Mouse (Mus musculus) thymus, postnatal 25 days (tissue): Measurements from ENCODE around the gene Rad18.
"Not testable (repeated sequence)": the region's sequence is repeated elsewhere in the genome, so short reads cannot be mapped to it uniquely, and the experiment has no call there.

ENCODE experiments used
- DNase-seq: peaks from one replicate; pipeline ENCODE4 v3.0.0; 2022

Rad18 gene

GRCm38 (mm10) chr6:112696056-112696950 is at the start of gene Rad18:
TSS of gene Rad18 (minus strand) at chr6:112696686.
- peak; percentile 83 for DNase-seq

GRCm38 (mm10) chr6:112742297-112742696 is 45.8 kb upstream of the Rad18 start:
- no peak for DNase-seq

GRCm38 (mm10) chr6:112741766-112742165 is 45.3 kb upstream of the Rad18 start:
- DNase-seq = no peak

GRCm38 (mm10) chr6:112739635-112740034 is 43.1 kb upstream of the Rad18 start:
- no peak for DNase-seq

GRCm38 (mm10) chr6:112738924-112739323 is 42.4 kb upstream of the Rad18 start:
- DNase-seq = no peak

- DNase-seq = no peak
Measured at GRCm38 (mm10) chr6:112736471-112736870, 40.0 kb upstream of the Rad18 start.

- DNase-seq = no peak
Measured at GRCm38 (mm10) chr6:112735054-112735453, 38.6 kb upstream of the Rad18 start.

- no peak for DNase-seq
Measured at GRCm38 (mm10) chr6:112733942-112734341, 37.5 kb upstream of the Rad18 start.

- no peak for DNase-seq
Measured at GRCm38 (mm10) chr6:112732434-112732833, 35.9 kb upstream of the Rad18 start.

GRCm38 (mm10) chr6:112731386-112731785 is 34.9 kb upstream of the Rad18 start:
- DNase-seq = no peak

GRCm38 (mm10) chr6:112728760-112729422 is 32.4 kb upstream of the Rad18 start:
- DNase-seq = peak; percentile 31

GRCm38 (mm10) chr6:112725468-112725867 is 29.0 kb upstream of the Rad18 start:
- DNase-seq = no peak

- DNase-seq = no peak
Measured at GRCm38 (mm10) chr6:112720409-112721080, 24.1 kb upstream of the Rad18 start.

GRCm38 (mm10) chr6:112719983-112720382 is 23.5 kb upstream of the Rad18 start:
- no peak for DNase-seq

- DNase-seq = peak; percentile 33
Measured at GRCm38 (mm10) chr6:112717168-112717567, 20.7 kb upstream of the Rad18 start.

- DNase-seq = no peak
Measured at GRCm38 (mm10) chr6:112713951-112714350, 17.5 kb upstream of the Rad18 start.

- not testable (repeated sequence) for DNase-seq
Measured at GRCm38 (mm10) chr6:112702296-112702695, 5.8 kb upstream of the Rad18 start.

GRCm38 (mm10) chr6:112700392-112700791 is 3.9 kb upstream of the Rad18 start:
- peak; percentile 48 for DNase-seq

- no peak for DNase-seq
Measured at GRCm38 (mm10) chr6:112699115-112699514, 2.6 kb upstream of the Rad18 start.

GRCm38 (mm10) chr6:112694492-112694891 is 2.0 kb downstream of the Rad18 start:
- DNase-seq = no peak

GRCm38 (mm10) chr6:112691523-112691922 is 5.0 kb downstream of the Rad18 start:
- no peak for DNase-seq

- no peak for DNase-seq
Measured at GRCm38 (mm10) chr6:112688033-112688432, 8.5 kb downstream of the Rad18 start.

- DNase-seq = no peak
Measured at GRCm38 (mm10) chr6:112686485-112686884, 10.0 kb downstream of the Rad18 start.

GRCm38 (mm10) chr6:112684065-112684464 is 12.4 kb downstream of the Rad18 start:
- DNase-seq = no peak
